Mouse (Mus musculus) naive thymus-derived CD4-positive, alpha-beta T cell, adult 2 months (primary cell): ENCODE measurements around the gene Tspan31.

Experiments
- DNase-seq: peaks from one replicate; pipeline ENCODE4 v3.0.0-alpha.2; 2011; ENCODE audit warnings: low read depth

The Tspan31 gene

DNA sequence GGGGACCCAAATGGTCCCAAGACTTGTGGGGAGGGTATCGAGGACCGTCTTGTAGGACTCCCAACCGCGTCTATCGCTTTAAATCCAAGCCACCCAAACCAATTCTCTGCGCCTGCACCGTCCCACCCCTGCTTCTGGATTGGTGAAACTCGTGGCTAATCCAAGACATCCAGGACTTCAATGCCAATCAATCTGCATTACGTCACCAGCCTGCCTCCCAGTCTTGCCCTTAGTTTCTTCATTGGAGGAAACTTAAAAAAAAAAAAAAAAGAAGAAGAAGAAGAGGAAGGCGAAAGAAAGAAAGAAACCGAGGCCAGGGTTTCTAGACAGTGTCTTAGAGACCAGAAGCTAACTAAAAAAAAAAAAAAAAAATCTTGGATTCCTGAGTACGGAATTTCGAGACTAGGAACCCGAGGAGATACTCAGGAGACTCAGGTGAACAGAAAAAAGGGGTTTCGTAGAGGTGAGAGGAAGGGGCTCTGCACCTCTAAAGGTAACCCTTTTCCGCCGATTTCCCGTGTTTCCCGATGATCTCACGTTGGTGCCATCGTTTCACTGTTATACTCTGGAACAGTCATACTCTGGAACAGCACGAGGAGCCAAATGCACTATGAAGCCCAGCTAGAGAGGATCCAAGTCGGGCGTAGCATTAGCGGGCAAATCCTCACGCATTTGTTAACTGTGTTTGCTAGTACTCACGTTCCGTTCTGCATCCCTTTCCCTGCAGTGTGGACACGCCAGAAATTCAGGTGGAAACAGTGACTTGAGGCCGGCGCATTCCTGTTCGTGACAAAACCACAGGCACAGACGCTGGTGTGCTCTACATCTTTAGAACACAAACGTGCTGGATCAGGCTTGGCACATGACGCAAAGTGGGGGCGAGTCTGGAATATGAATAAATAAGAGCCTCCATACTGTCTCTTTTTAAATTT lies at the start of gene Tspan31:
TSS of gene Tspan31 (minus strand) at position 75 of the 932 bp plus-strand sequence.
- peak; percentile 75 for DNase-seq

DNA sequence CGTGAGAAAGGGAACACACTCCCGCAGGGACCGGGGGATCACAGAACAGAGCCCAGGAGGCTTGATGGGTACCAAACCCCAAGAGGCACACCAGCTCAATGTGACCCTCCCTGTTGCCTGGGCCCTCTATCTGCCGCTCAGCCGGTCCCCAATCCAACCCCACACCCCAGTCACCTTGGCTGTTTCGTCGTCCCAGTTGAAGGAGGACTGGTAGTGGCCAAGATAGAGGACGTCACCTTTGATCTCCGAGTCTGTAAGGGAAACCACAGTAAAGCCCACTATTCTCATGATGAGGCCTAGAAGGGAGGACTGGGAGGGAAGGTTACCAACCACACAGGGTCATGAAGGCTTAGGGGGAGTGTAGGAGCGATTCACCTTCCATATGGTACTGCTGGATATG lies 49.2 kb upstream of the Tspan31 start:
- no peak for DNase-seq

DNA sequence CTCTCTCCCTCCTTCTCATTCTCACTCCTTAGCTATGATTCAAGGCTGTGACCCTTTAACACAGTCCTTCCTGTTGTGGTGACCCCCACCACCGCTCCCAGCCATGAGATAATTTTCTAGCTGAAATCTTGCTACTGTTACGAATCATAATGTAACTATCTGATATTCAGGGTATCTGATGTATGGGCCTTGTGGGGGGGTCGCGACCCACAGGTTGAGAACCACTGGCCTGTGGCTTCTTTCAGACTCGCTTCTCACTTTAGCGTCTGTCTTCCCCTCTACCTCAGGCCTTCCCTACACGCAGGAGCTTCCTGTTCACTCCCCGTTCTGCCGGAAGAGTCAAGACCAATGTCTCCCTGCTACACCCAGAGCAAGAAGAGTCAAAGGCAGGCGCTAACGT lies 48.4 kb upstream of the Tspan31 start:
- DNase-seq: no peak

DNA sequence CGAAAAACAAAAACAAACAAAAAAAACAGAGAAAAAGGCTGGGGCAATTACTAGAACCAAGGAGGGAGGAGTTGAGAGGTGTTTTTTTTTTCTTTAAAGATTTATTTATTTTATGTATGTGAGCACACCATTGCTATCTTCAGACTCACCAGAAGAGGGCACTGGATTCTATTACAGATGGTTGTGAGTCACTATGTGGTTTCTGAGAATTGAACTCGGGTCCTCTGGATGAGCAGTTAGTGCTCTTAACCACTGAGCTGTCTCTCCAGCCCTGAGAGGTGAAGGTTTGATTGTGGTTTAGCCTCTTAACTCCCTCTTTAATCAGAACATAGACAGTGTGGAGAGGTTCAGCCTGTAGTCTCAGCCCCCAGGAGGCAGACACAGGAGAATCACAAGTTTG lies 45.0 kb upstream of the Tspan31 start:
- peak; percentile 64 for DNase-seq

DNA sequence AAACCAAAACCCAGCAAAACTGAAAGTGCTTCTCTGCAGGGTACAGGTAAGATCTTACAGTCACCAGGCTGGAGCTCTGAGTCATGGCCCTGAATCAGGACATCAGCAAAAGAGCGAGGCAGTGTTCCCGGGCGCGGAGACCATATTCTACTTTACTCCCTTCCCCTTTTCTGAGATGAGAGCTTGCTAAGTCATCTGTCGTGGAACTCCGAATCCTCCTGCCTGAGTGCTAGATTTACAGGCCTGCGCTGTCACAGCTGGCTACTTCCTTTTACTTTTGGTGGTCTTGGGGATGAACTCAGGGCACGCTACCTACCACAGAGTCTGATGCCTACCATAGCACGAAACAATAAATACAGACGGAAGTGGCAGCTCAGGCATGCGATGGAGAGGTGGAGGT lies 44.3 kb upstream of the Tspan31 start:
- DNase-seq: no peak

DNA sequence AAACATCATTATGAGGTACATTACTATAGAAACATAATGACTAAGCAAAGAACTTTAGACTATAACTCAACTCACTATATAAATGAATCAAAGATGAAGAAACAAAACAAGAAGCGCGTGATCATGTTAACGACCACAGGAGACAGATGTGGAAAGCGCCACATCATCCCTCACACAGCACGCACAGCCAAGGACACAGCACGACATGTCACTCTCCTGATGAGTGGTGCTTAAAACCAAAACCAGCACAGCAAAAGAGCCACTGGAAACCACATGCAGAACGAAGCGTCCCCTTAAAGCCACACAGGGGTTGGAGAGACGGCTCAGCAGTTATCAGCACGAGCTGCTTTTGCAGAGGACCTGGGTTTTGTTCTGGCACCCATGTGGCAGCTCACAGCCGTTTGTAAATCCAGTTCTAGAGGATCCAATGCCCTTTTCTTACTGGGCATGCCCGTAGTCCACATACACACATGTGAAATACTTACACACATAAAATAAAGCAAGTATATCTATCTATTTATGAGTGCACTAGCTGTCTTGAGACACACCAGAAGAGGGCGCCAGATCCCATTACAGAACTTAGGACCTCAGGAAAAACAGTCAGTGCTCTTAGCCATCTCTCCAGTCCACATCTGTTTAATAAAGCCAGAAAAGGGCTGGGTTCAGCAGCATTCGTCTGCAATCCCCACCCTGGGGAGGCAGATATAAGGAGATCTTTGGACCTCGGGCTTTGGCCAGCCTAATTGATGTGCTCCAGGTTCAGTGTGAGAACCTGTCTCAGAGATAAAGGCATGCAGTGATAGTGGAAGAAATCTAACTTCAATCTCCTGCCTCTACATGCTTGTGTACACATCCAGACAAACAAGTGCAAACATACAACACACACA lies 41.2 kb upstream of the Tspan31 start:
- no peak for DNase-seq

DNA sequence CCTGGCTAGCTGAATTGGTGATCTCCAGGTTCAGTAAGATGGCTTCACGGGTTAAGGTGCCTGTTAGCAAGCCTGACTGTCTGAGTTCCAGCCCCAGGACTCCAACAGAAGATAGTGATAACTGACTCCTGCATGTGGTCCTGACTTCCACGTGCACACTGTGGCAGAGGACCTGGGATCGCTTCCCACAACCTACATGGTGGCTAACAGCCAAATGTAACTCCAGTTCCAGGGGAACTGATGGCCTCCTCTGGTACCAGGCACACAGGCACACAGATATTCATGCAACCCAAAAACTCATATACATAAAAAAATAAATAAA lies 38.2 kb upstream of the Tspan31 start:
- DNase-seq: no peak

DNA sequence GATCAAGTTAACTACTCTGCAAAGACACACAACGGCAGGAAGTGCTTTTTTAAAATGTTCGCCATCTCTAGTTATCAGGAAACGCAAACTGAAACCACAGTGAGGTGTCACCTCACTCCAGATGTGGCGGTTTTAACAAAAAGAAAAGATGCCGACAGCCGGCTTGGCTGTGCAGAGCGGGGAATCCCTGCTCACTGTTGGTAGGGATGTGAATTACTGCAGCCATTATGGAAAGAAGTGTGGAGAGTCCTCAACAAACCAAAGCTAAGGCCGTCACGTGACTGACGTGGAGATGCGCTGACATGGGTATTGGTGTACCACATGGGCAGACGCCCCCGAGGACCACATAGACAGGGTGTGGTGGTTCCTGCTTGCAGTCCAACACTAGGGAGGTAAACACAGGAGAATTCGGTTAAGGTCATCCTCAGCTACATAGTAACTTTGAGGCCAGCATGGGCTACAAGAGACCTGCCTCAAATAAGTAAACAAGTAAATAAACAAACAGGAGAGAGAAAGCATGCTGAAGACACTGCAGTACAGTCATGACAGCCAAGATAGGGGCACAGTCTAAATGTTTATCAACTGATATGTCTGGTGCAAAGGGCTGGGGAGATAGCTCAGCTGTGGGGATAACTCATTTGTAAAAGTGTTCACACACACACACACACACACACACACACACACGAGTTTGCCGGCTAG lies 37.6 kb upstream of the Tspan31 start:
- DNase-seq: peak; percentile 80

DNA sequence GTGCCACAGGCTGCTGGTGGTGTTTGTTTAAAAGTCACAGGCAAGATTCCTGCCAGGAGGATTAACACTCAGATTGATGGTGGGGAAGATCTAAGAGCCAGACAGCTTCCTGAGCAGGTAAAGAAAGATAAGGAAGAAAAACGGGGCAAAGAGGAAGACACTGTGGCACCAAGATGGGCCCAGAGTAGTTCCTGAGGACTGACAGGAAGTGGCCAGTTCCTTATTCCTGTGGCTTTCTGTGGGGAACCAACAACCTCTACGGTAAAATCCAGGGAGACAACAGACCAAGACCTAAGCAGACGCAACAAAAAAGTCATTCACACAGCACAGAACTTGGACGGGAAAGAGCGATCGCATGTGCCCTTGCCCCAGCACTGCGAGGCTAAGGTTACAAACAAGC lies 33.6 kb upstream of the Tspan31 start:
- DNase-seq: peak; percentile 40

DNA sequence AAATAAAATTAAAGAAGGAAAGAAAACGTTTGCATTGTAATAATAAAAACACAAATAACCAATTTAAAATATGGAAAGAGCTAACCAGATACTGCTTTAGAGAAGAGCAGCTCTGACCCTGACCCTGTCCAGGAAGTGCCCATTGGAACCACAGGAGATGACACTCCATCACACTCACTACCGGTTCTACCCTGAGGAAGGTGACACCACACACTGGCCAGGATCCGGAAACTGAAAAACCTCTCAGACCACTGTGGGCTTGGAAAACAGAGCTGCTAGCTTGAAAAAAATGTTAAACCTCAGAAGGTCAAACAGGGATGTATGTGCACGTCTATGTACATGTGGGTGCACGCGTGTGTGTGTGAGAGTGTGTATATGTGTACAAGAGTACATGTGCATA lies 31.1 kb upstream of the Tspan31 start:
- DNase-seq: no peak

DNA sequence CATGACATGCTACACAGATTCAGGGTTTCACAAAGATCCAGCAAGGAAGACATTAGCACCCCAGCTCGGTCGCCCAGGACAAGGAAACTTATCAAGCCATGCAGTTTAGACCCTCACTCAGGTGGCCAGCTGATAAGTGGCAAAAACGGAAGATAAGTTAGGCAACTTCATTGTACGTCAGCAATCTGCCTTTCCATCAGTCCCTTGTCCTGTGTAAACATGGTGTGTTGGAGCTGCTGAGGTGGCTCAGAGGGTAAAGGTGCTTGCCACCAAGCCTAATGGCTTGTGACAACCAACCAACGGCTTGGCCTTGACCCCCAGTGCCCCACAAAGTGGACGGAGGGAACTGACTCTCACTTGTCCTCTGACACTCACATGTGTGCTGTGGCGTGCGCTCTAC lies 30.4 kb upstream of the Tspan31 start:
- DNase-seq: no peak

DNA sequence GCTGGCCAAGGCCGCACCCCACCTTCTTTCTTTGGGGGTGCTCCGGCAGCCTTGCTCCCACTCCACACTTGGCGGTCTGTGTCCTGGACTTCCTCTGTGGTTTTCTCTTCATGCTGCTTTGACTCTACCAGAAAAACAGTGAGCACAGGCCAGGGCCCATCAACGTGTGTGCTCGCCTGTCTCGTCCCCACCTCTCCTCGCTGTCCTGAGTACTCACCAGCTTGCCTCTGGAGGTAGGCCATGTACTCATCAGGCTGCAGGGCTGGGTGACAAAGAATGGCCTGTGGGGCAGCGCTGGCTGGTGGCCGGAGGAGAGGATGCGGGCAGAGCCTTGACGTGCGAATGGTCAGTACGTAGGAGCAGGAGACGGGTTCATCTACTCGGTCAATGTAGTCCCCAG lies 29.8 kb upstream of the Tspan31 start:
- no peak for DNase-seq

DNA sequence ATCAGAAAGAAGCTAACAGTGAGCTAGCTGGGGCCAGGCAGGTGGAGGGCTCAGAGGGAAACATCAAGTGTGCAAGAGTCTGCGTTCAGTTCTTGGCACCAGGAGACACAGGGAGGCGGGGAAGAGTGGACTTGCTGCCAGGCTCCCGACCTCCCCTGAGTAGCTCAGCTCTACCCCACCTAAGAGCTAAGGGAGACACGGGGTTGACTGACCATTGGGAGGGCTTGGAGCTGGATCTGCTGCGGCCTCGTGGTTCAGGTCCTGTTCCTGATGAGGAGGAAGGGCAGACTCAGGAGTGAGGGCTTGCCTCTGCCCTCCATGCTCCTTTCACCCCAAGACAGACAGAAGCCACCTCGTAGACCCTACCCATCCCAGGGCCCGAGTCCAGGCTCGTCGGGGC lies 29.1 kb upstream of the Tspan31 start:
- no peak for DNase-seq

DNA sequence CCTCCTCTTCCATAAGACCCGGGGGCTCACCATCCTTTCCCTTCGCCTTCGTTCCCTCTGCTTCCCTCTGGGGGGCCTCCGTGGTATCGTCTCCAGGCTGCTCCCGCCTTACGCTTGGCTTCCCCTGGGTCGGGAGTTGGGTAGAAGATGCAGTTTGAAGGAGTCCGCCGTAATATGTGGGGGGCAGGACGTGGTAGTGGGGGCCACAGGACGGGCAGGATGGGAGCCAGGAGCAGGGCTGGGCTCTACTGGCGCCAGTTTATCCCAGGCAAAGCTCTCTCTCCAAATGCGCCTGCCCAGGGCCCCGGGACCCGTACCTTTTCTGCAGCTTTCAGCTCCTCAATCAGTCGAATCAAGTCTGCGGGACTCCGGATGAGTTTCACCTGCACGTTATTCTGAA lies 28.4 kb upstream of the Tspan31 start:
- DNase-seq: no peak

DNA sequence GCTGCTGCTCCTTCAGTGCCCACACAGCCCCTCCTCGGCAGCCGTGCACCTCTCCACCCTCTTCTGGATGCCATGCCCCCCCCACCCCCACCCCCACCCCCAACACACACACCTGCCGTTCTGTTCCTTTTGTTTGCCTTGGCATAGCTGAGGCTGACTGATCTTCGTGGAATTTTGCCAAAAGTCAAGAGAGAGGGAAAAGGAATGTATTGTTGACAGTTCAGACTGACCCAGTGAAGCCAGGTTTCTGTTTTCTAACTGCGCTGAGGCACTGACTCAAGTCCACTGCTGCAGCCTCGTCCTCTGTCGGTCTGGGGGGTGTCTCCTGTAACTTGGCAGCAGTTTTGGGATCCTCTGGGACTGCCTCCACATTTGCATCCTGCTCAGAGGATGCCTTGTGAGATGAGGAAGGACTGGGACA lies 24.3 kb upstream of the Tspan31 start:
- no peak for DNase-seq

DNA sequence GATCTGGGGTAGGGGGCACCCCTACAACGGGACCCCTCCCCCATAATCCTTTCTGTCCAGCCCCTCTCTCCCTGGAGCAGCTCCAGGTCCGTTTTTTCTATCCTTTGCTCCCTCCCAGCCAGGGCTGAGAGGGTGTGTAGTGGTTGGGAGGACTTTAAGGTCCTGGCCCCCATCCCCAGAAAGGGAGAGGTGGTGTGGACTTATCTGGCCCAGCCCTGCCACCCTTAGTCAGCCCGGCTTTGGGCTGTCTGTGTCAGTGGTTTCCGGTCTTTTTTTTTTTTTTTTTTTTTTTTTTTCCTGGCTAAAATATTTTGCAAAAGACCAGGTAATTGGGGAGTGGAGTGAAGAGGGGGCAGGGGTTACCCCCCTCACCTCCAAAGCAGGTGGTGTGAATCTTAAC lies 22.7 kb upstream of the Tspan31 start:
- DNase-seq: no peak

DNA sequence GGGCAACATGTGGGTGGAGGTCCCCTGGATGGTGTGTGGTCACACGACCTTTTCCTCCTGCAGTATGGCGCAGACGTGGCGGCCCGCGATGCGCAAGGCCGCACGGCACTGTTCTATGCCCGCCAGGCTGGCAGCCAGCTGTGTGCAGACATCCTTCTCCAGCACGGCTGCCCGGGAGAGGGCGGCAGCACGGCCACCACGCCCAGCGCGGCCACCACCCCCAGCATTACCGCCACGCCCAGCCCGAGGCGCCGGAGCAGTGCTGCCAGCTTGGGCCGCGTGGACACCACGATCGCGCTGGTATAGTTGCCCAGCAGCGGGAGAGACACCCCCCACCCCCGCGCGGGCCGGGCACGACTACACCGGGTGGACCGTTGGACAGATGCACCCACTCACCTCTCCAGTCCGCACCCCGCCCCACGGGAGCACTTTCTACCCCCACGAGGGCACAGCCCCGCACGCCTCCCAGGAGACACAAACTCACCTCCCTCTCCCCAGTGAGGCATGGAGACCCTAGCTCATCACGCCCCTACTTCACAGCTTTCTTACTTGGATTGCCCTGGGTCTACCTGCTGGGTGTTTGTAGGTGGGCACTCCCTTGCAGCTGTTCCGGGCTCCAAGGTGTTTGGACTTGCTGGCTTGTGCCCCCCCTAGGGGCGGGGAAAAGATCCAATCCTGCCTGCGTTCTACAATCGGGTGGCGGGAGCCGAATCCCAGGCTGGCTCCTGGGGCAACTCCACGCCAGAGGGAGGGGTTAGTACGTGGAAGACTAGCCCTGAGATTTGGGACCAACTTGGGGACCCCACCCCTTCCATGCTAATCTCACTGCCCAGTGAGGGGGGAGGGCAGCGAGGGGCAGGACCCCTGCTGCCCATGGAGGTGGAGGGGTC lies 21.7 kb upstream of the Tspan31 start:
- no peak for DNase-seq

DNA sequence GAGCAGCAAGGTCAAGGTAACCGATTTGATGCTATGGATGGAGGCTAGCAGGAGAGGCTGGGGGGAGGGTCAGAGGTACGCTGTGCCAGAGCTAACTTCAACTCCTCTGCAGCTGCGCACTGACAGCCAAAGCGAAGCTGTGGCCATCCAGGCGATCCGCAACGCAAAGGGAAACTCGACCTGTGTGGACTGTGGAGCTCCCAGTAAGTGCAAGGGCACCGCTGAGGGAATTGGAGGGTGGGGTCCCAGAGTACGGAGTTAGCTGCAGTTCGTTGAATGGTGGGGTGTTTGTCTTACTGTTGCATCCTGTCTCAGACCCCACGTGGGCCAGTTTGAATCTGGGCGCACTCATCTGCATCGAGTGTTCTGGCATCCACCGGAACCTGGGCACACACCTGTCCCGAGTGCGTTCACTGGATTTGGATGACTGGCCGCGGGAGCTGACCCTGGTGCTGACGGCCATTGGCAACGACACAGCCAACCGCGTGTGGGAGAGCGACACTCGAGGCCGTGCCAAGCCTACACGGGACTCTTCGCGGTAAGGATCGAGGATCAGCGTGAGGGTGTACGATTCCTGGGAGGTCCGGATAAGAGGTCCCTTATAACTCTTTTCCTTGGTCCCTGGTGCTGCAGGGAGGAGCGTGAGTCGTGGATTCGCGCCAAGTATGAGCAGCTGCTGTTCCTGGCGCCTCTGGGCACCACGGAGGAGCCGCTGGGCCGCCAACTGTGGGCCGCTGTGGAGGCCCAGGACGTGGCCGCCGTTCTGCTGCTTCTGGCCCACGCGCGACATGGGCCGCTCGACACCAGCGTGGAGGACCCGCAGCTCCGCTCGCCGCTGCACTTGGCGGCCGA lies 20.7 kb upstream of the Tspan31 start:
- DNase-seq: no peak

DNA sequence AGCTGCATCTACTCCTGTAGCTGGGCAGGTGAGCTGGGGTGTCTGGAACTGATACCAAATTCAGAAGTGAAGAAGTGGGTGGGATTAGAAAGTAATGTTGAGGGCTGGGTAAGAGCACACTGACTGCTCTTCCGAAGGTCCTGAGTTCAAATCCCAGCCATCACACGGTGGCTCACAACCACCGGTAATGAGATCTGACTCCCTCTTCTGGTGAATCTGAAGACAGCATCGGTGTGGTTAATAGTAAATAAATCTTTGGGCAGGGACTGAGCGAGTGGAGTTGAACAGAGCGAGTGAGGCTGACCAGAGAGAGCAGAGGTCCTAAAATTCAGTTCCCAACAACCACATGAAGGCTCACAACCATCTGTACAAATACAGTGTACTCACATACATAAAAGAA lies 15.6 kb upstream of the Tspan31 start:
- DNase-seq: no peak

DNA sequence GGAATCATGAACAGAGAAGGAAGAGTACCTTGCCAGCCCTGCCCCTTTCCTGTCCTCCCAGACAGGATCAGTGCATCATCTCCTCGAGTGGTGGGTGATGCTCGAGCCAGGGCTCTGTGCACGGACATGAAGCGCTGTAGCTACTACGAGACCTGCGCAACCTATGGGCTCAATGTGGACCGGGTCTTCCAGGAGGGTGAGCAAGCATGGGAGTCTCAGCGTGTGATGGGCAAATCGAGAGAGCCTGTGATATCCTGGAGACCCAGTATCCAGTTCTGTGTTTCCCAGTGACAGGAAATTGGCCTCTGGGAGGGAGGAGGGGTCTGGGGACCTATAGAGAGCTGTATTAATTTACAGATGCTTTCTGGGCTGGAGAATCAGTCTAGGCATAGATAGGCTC lies 15.0 kb upstream of the Tspan31 start:
- no peak for DNase-seq

DNA sequence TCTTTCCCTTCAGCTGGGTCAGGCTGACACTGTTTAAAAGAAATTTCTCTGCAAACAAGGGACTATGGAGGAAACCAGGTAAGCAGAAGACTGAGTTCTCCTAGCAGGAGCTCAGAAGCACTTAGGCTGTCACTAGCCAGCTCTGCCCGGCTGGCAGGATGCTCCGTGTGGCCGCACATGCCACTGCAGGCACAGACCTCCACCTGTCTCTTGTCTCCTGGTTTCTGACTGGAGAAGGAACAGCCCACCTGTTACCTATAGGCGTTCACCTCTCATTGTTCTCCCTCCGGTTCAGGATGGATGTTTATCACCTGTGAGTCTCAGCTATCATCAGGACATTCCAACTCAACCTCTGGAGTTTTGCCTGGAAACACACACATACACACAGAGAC lies 13.8 kb upstream of the Tspan31 start:
- no peak for DNase-seq
